Mouse (Mus musculus) forebrain, embryonic 12.5 days (tissue): ENCODE results near the gene Grm1. TPM values are rescaled to one million over a fixed set of nuclear protein-coding genes. Genes with fewer than 3 reads are reported as not detected.

Experiments used
- ATAC-seq: fragments of 200-750 bp; cut with Nextera tagmentation; 2 replicates; pipeline ENCODE4 v1.8.0; 2017; ENCODE audit warnings: moderate TSS enrichment; ENCODE audit not compliant: low FRiP score
- H3K27ac ChIP-seq: fragments of 300-500 bp; sonication (generic); 2 replicates; pipeline ENCODE4 v1.5.1; 2016; ENCODE audit warnings: mild to moderate bottlenecking
- H3K27me3 ChIP-seq: fragments of 300-500 bp; sonication (generic); 2 replicates; pipeline ENCODE4 v1.6.1; 2016; ENCODE audit warnings: mild to moderate bottlenecking
- H3K36me3 ChIP-seq: fragments of 300-500 bp; sonication (generic); replicated peaks from 2 replicates; pipeline ENCODE4 v1.6.1; 2016; ENCODE audit warnings: mild to moderate bottlenecking
- H3K4me1 ChIP-seq: fragments of 300-500 bp; sonication (generic); 2 replicates; pipeline ENCODE4 v1.6.1; 2016
- H3K4me2 ChIP-seq: fragments of 300-500 bp; sonication (generic); 2 replicates; pipeline ENCODE4 v1.6.1; 2016; ENCODE audit warnings: mild to moderate bottlenecking, moderate library complexity
- H3K4me3 ChIP-seq: fragments of 300-500 bp; sonication (generic); replicated peaks from 2 replicates; pipeline ENCODE4 v1.5.1; 2016; ENCODE audit warnings: mild to moderate bottlenecking
- H3K9ac ChIP-seq: fragments of 300-500 bp; sonication (generic); 2 replicates; pipeline ENCODE4 v1.6.1; 2016; ENCODE audit warnings: mild to moderate bottlenecking
- H3K9me3 ChIP-seq: fragments of 300-500 bp; sonication (generic); 2 replicates; pipeline ENCODE4 v1.6.1; 2016
- WGBS: fragments of 180-500 bp; shearing (Covaris S2); methylation state at CpG from one replicate; pipeline ENCODE4 v1.1.7; 2016; 5-methylcytosine and 5-hydroxymethylcytosine counted together
- polyA plus RNA-seq: library from polyadenylated mRNA; unstranded; fragments of >200 nt; fragmentation: Nextera tagmentation; extraction: Ambion mirVana; gene quantifications from 2 replicates; pipeline ENCODE4 v1.2.1, GENCODE M21; 2016

The Grm1 gene
- polyA plus RNA-seq, 1 experiment from 2014 or later = 2.4 TPM

- Histone ChIP-seq H3K27ac (no peak overlapping the region), H3K9ac (no peak overlapping the region), H3K4me3 (no peak overlapping the region), H3K4me2 (no peak overlapping the region), H3K36me3 (no peaks in the 10 kb centered on the region), H3K27me3 (no peaks in the 10 kb centered on the region), H3K4me1 (no peaks in the 10 kb centered on the region), H3K9me3 (no peaks in the 10 kb centered on the region)
- 85% methylated on average over 2 of the region's 2 CpGs for WGBS
- ATAC-seq = no peak
Observed at GRCm38 (mm10) chr10:10947531-10947930, 134.6 kb downstream of the Grm1 start.

- ATAC-seq = no peak
- H3K9ac ChIP-seq = no peak overlapping the region
- H3K4me1 ChIP-seq = no peaks in the 10 kb centered on the region
- WGBS = 84% methylated on average over 2 of the region's 2 CpGs
- no peak overlapping the region for H3K27ac ChIP-seq
- no peaks in the 10 kb centered on the region for H3K9me3 ChIP-seq
- no peak overlapping the region for H3K4me3 ChIP-seq
- no peaks in the 10 kb centered on the region for H3K36me3 ChIP-seq
- no peak overlapping the region for H3K4me2 ChIP-seq
- no peaks in the 10 kb centered on the region for H3K27me3 ChIP-seq
Observed at GRCm38 (mm10) chr10:10944003-10944402, 138.2 kb downstream of the Grm1 start.

- WGBS = 77% methylated on average over 6 of the region's 6 CpGs
- ATAC-seq = no peak
- no peak overlapping the region for H3K9ac ChIP-seq
- no peak overlapping the region for H3K27ac ChIP-seq
- H3K4me2 ChIP-seq = no peak overlapping the region
- no peaks in the 10 kb centered on the region for H3K36me3 ChIP-seq
- no peak overlapping the region for H3K4me3 ChIP-seq
- no peaks in the 10 kb centered on the region for H3K9me3 ChIP-seq
- no peaks in the 10 kb centered on the region for H3K27me3 ChIP-seq
- H3K4me1 ChIP-seq = no peaks in the 10 kb centered on the region
Observed at GRCm38 (mm10) chr10:10942248-10942647, 139.9 kb downstream of the Grm1 start.

- 74% methylated on average over 3 of the region's 3 CpGs for WGBS
- Histone ChIP-seq H3K27ac (no peak overlapping the region), H3K4me2 (no peak overlapping the region), H3K9ac (no peak overlapping the region), H3K4me1 (no peaks in the 10 kb centered on the region), H3K9me3 (no peaks in the 10 kb centered on the region), H3K27me3 (no peaks in the 10 kb centered on the region), H3K4me3 (no peak overlapping the region), H3K36me3 (no peaks in the 10 kb centered on the region)
- no peak for ATAC-seq
Observed at GRCm38 (mm10) chr10:10935806-10936205, 146.3 kb downstream of the Grm1 start.

GRCm38 (mm10) chr10:10929672-10930071 is 152.5 kb downstream of the Grm1 start:
- 36% methylated on average over 2 of the region's 2 CpGs for WGBS
- Histone ChIP-seq H3K4me1 (peaks cover 4% of the 10 kb centered on the region; the same call in 1 of the 2 replicates), H3K36me3 (no peaks in the 10 kb centered on the region), H3K27me3 (no peaks in the 10 kb centered on the region), H3K4me2 (no peak overlapping the region), H3K27ac (no peak overlapping the region), H3K9ac (no peak overlapping the region), H3K4me3 (no peak overlapping the region), H3K9me3 (no peaks in the 10 kb centered on the region)
- peak; percentile 78 for ATAC-seq

GRCm38 (mm10) chr10:10928798-10929366 is 153.3 kb downstream of the Grm1 start:
- Histone ChIP-seq H3K9ac (no peak overlapping the region), H3K4me2 (no peak overlapping the region), H3K36me3 (no peaks in the 10 kb centered on the region), H3K27me3 (no peaks in the 10 kb centered on the region), H3K4me3 (no peak overlapping the region), H3K27ac (no peak overlapping the region), H3K4me1 (peaks cover 4% of the 10 kb centered on the region; the same call in 1 of the 2 replicates), H3K9me3 (no peaks in the 10 kb centered on the region)
- ATAC-seq = 0 out of 2 replicates have a peak, but pooled peaks have one; percentile 39
- 42% methylated on average over 5 of the region's 5 CpGs for WGBS

- no peaks in the 10 kb centered on the region for H3K36me3 ChIP-seq
- H3K4me2 ChIP-seq = no peak overlapping the region
- H3K9ac ChIP-seq = no peak overlapping the region
- H3K4me1 ChIP-seq = no peaks in the 10 kb centered on the region
- H3K27ac ChIP-seq = no peak overlapping the region
- 85% methylated on average over 7 of the region's 7 CpGs for WGBS
- no peaks in the 10 kb centered on the region for H3K9me3 ChIP-seq
- ATAC-seq = no peak
- no peak overlapping the region for H3K4me3 ChIP-seq
- no peaks in the 10 kb centered on the region for H3K27me3 ChIP-seq
Observed at GRCm38 (mm10) chr10:10917857-10918399, 164.2 kb downstream of the Grm1 start.

GRCm38 (mm10) chr10:10913621-10914020 is 168.5 kb downstream of the Grm1 start:
- Histone ChIP-seq H3K4me1 (no peaks in the 10 kb centered on the region), H3K27ac (no peak overlapping the region), H3K4me2 (no peak overlapping the region), H3K36me3 (no peaks in the 10 kb centered on the region), H3K4me3 (no peak overlapping the region), H3K9ac (no peak overlapping the region), H3K27me3 (no peaks in the 10 kb centered on the region), H3K9me3 (no peaks in the 10 kb centered on the region)
- no peak for ATAC-seq
- 92% methylated on average over 4 of the region's 4 CpGs for WGBS

- Histone ChIP-seq H3K27me3 (no peaks in the 10 kb centered on the region), H3K4me2 (no peak overlapping the region), H3K9me3 (no peaks in the 10 kb centered on the region), H3K36me3 (no peaks in the 10 kb centered on the region), H3K27ac (no peak overlapping the region), H3K9ac (no peak overlapping the region), H3K4me3 (no peak overlapping the region), H3K4me1 (no peaks in the 10 kb centered on the region)
- WGBS = 79% methylated on average over 1 of the region's 1 CpGs
- no peak; the same call in 1 of the 2 replicates for ATAC-seq
Observed at GRCm38 (mm10) chr10:10890221-10890620, 191.9 kb downstream of the Grm1 start.

GRCm38 (mm10) chr10:10888521-10888920 is 193.6 kb downstream of the Grm1 start:
- H3K27ac ChIP-seq = no peak overlapping the region
- no peaks in the 10 kb centered on the region for H3K36me3 ChIP-seq
- 78% methylated on average over 9 of the region's 9 CpGs for WGBS
- no peaks in the 10 kb centered on the region for H3K4me1 ChIP-seq
- no peaks in the 10 kb centered on the region for H3K9me3 ChIP-seq
- no peak overlapping the region for H3K4me3 ChIP-seq
- no peak overlapping the region for H3K9ac ChIP-seq
- H3K4me2 ChIP-seq = no peak overlapping the region
- ATAC-seq = no peak
- no peaks in the 10 kb centered on the region for H3K27me3 ChIP-seq

GRCm38 (mm10) chr10:10884992-10885391 is 197.2 kb downstream of the Grm1 start:
- Histone ChIP-seq H3K9ac (no peak overlapping the region), H3K9me3 (no peaks in the 10 kb centered on the region), H3K4me3 (no peak overlapping the region), H3K27me3 (no peaks in the 10 kb centered on the region), H3K27ac (no peak overlapping the region), H3K36me3 (no peaks in the 10 kb centered on the region), H3K4me1 (no peaks in the 10 kb centered on the region), H3K4me2 (no peak overlapping the region)
- 23% methylated on average over 2 of the region's 2 CpGs for WGBS
- peak; percentile 51; the same call in 1 of the 2 replicates for ATAC-seq

- H3K36me3 ChIP-seq = no peaks in the 10 kb centered on the region
- ATAC-seq = no peak
Observed at GRCm38 (mm10) chr10:10872142-10872541, 210.0 kb downstream of the Grm1 start.

GRCm38 (mm10) chr10:10870271-10870670 is 211.9 kb downstream of the Grm1 start:
- WGBS = 88% methylated on average over 2 of the region's 2 CpGs
- ATAC-seq = no peak
- Histone ChIP-seq H3K4me2 (no peak overlapping the region), H3K27me3 (no peaks in the 10 kb centered on the region), H3K4me3 (no peak overlapping the region), H3K36me3 (no peaks in the 10 kb centered on the region), H3K9ac (no peak overlapping the region), H3K4me1 (no peaks in the 10 kb centered on the region), H3K9me3 (no peaks in the 10 kb centered on the region), H3K27ac (no peak overlapping the region)

More at GRCm38 (mm10) chr10:10872142-10872541, 210.0 kb downstream of the Grm1 start:
- Histone ChIP-seq H3K4me1 (no peaks in the 10 kb centered on the region), H3K27ac (no peak overlapping the region), H3K9ac (no peak overlapping the region), H3K4me2 (no peak overlapping the region), H3K9me3 (no peaks in the 10 kb centered on the region), H3K27me3 (no peaks in the 10 kb centered on the region), H3K4me3 (no peak overlapping the region)
- 33% methylated on average over 3 of the region's 3 CpGs for WGBS
